24 mouse cellular contexts compared by ENCODE assay signal in the genomic region with DNA sequence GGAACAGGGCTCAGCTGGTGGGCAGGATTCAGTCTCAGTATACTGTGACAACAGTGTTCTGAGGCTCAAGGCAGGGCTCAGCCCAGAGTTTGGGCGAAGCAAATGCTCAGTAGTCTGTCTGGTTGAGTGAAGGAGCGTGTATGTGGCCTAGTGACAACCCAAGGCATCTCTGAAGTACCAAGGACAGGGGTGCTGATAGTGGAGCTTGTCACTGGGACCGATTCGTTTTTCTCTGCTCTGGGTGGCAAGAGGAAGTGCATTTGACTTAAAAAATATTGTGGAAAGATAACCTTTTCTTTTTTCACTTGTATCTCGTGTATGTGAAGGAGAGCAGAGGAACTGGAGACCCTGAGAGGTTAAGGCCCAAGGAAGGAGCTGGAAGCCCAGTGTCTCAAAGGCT. TPM values are rescaled to one million over a fixed set of nuclear protein-coding genes. Genes with fewer than 3 reads are reported as not detected.
A peak's percentile ranks its signal among the peaks of the same experiment; 100 is the strongest.
DNase-seq lines count a peak whose midpoint lies in the region; ATAC-seq and TF ChIP-seq lines count a peak whose summit lies in the region.
"Had no signal": no experiment of that assay in that cellular context is flagged by ENCODE, and none has a peak within 500 bp of the region (broad histone marks: within the 10 kb centered on the region; RNA-seq: fewer than 3 reads in every experiment).

No protein-coding gene starts in this region.

- 80% methylated on average over 5 of the region's 5 CpGs for WGBS in hindbrain, embryonic 16.5 days

- DNase-seq in layer of hippocampus, adult 11-12 months (ENCODE audit: low spot score): peak; percentile 29
- DNase-seq in layer of hippocampus, adult 18-20 months (ENCODE audit: low spot score in 2 of 2): no peak
- no peak for DNase-seq in layer of hippocampus, adult 2 months (ENCODE audit: low spot score in 2 of 2)
- DNase-seq in layer of hippocampus, adult 8-10 months (ENCODE audit: low spot score in 2 of 2): no peak
- DNase-seq in MEL (ENCODE audit: low read depth, low spot score): peak; percentile 80
- DNase-seq in MEL-GATA-1-ER (ENCODE audit: extremely low read depth, low read depth): peak; percentile 66
- no peak for DNase-seq in gastrocnemius, adult 18-20 months (ENCODE audit: low spot score)
- DNase-seq: adrenal gland, adult 2 months; adrenal gland, adult 8-10 months; adrenal gland, postnatal 10 days; adrenal gland, postnatal 14 days; adrenal gland, postnatal 25 days; adrenal gland, postnatal 36 days; B cell, adult 2 months; cerebellum, adult 11 months; cerebellum, adult 11-12 months; cerebellum, adult 18-20 months; cerebellum, adult 2 months had no signal

- H3K4me2 ChIP-seq in hindbrain, embryonic 16.5 days (ENCODE audit: low read length): no peak overlapping the region

- H3K4me3 ChIP-seq in layer of hippocampus, adult 2 months: no peak overlapping the region
- no peak overlapping the region for H3K4me3 ChIP-seq in MEL (ENCODE audit: control insufficient read depth in 1 of 2, insufficient read depth in 1 of 2, low read depth in 2 of 2, low read length in 2 of 2)
- no peak overlapping the region for H3K4me3 ChIP-seq in hindbrain, embryonic 16.5 days (ENCODE audit: low read length)

- H3K36me3 ChIP-seq in MEL (ENCODE audit: control insufficient read depth in 1 of 2, insufficient read depth in 2 of 2, low read length in 2 of 2): peaks cover 0 to 5% of the 10 kb centered on the region in 2 experiments; a peak in 2 of 4 replicates
- H3K36me3 ChIP-seq in hindbrain, embryonic 16.5 days (ENCODE audit: control insufficient read depth, insufficient read depth, low read length): no peaks in the 10 kb centered on the region
- H3K36me3 ChIP-seq: G1E had no signal

- ATAC-seq in hindbrain, embryonic 16.5 days: no peak
- ATAC-seq: activated CD4-positive, CD25-positive, alpha-beta regulatory T cell, adult 4 months; CD4-positive, CD25-positive, alpha-beta regulatory T cell, adult 4 months; Patski had no signal

- no peak overlapping the region for H3K9ac ChIP-seq in MEL (ENCODE audit: control insufficient read depth, low read depth, low read length, poor library complexity, severe bottlenecking)
- H3K9ac ChIP-seq in hindbrain, embryonic 16.5 days (ENCODE audit: low read depth, low read length): no peak overlapping the region

- no peaks in the 10 kb centered on the region for H3K79me2 ChIP-seq in MEL (ENCODE audit: control insufficient read depth, insufficient read depth, low read length, poor library complexity)

- no peak for TF ChIP-seq POLR2A in MEL (IDR thresholded peaks at IDR 0.05; ENCODE audit: control insufficient read depth in 1 of 2, insufficient read depth in 1 of 2, low read depth in 1 of 2, low read length in 2 of 2, poor library complexity in 1 of 2)

- peak overlapping the region; percentile 43; the same call in 1 of the 2 replicates for H3K27ac ChIP-seq in layer of hippocampus, adult 2 months
- no peak overlapping the region for H3K27ac ChIP-seq in MEL (ENCODE audit: control insufficient read depth, low read depth, low read length)
- no peak overlapping the region for H3K27ac ChIP-seq in hindbrain, embryonic 16.5 days (ENCODE audit: low read depth, low read length)

- peaks cover 6 to 7% of the 10 kb centered on the region in 2 experiments for H3K27me3 ChIP-seq in MEL (ENCODE audit: control insufficient read depth in 1 of 2, insufficient read depth in 2 of 2, low read length in 2 of 2)
- no peaks in the 10 kb centered on the region for H3K27me3 ChIP-seq in hindbrain, embryonic 16.5 days (replicated peaks; ENCODE audit: control insufficient read depth, insufficient read depth, low read length)
- H3K27me3 ChIP-seq: CH12.LX had no signal

- no peak; a peak in 1 of 4 replicates for TF ChIP-seq EP300 in MEL (IDR thresholded peaks at IDR 0.05; ENCODE audit: low read depth in 1 of 2, low read length in 2 of 2)

- TF ChIP-seq RAD21 in MEL (IDR thresholded peaks at IDR 0.05; ENCODE audit: low read depth, low read length): no peak

- no peaks in the 10 kb centered on the region for H3K9me3 ChIP-seq in MEL (replicated peaks; ENCODE audit: insufficient read depth, low read length)
- no peaks in the 10 kb centered on the region for H3K9me3 ChIP-seq in hindbrain, embryonic 16.5 days (ENCODE audit: control insufficient read depth, low read length)
- H3K9me3 ChIP-seq: G1E had no signal

- TF ChIP-seq CTCF in layer of hippocampus, adult 2 months (conservative IDR thresholded peaks at IDR 0.05): no peak
- no peak for TF ChIP-seq CTCF in MEL (IDR thresholded peaks at IDR 0.05 in 2 of 3, conservative IDR thresholded peaks at IDR 0.05 in 1 of 3; ENCODE audit: control insufficient read depth in 1 of 3, insufficient read depth in 1 of 3, low read depth in 2 of 3, low read length in 3 of 3, poor library complexity in 1 of 3, severe bottlenecking in 1 of 3)

- H3K4me1 ChIP-seq in MEL (ENCODE audit: control insufficient read depth in 1 of 2, insufficient read depth in 2 of 2, low read length in 2 of 2): peaks cover 0 to 12% of the 10 kb centered on the region in 2 experiments; a peak in 2 of 4 replicates
- peaks cover 13% of the 10 kb centered on the region for H3K4me1 ChIP-seq in hindbrain, embryonic 16.5 days (ENCODE audit: control insufficient read depth, insufficient read depth, low read depth, low read length)

TF ChIP-seq in MEL, 35 proteins besides CTCF, POLR2A, EP300 and RAD21:
- peak; percentile 58; the same call in 1 of the 2 replicates for TF ChIP-seq SIN3A (IDR thresholded peaks at IDR 0.05; ENCODE audit: low read length)
- no peak for TF ChIP-seq GABPA (IDR thresholded peaks at IDR 0.05; ENCODE audit: low read depth, low read length)
- peak; percentile 47; the same call in 1 of the 2 replicates for TF ChIP-seq GATA1 (IDR thresholded peaks at IDR 0.05; ENCODE audit: low read depth, low read length)

RNA-seq across cellular contexts. Expression of a gene that starts 37.8 kb away (rescaled TPM):
- 10 to 100 TPM; 24.6 to 26.6 TPM for total RNA-seq in layer of hippocampus, adult 18-20 months (2021)
- 10 to 100 TPM; 25.6 to 29.1 TPM for total RNA-seq in layer of hippocampus, adult 2 months (2021)
- total RNA-seq in layer of hippocampus, adult 8-10 months (2022): 10 to 100 TPM; 21.9 to 26.5 (median 25.8) TPM
- total RNA-seq in MEL (2012; rRNA removed): not detected in 2 replicates
- polyA plus RNA-seq in MEL (2012; ENCODE audit: insufficient read depth in 1 of 2, insufficient read length in 2 of 2, low read depth in 1 of 2, low replicate concordance in 2 of 2, missing spikeins in 1 of 2): under 1 TPM in 1 of 2 experiments, not detected in 1; 0.04 TPM
- 9.0 and 10.4 TPM in 2 replicates for polyA plus RNA-seq in hindbrain, embryonic 16.5 days (2015; fragmentation: Nextera tagmentation; extraction: Ambion mirVana)
- total RNA-seq in gastrocnemius, adult 18-20 months (2021): 1 to 10 TPM; 4.2 to 4.4 TPM
- total RNA-seq: CH12.LX had no signal
- polyA plus RNA-seq: activated CD4-positive, CD25-positive, alpha-beta regulatory T cell, adult 4 months; CD4-positive, CD25-positive, alpha-beta regulatory T cell, adult 4 months; G1E had no signal

Comparison
In these comparisons a context has a peak if more than half of its experiments do, and no peak if none do; other contexts are left out.
1. DNase-seq: peak in layer of hippocampus, adult 11-12 months (single experiment), MEL (single experiment) and MEL-GATA-1-ER (single experiment); none in layer of hippocampus, adult 18-20 months (0 of 2), layer of hippocampus, adult 2 months (0 of 2), layer of hippocampus, adult 8-10 months (0 of 2) and gastrocnemius, adult 18-20 months (single experiment).
2. RNA of a gene that starts 37.8 kb away (total RNA-seq): 25.6 to 29.1 TPM in layer of hippocampus, adult 2 months, 24.6 to 26.6 TPM in layer of hippocampus, adult 18-20 months and 21.9 to 26.5 TPM in layer of hippocampus, adult 8-10 months; 4.2 to 4.4 TPM in gastrocnemius, adult 18-20 months and not detected in MEL; every median in the first group is over 4 times any median in the second.